Mouse (Mus musculus) testis, postnatal 10 days (tissue): ENCODE measurements around the gene Serinc4.
A peak's percentile ranks its signal among the peaks of the same experiment; 100 is the strongest.

ENCODE experiments used
- DNase-seq: peaks from one replicate; pipeline ENCODE4 v3.0.0; 2021; ENCODE audit warnings: low spot score

The Serinc4 gene

GRCm38 (mm10) chr2:121396624-121397023 is 60.0 kb downstream of the Serinc4 start:
- peak; percentile 90 for DNase-seq
